Mouse (Mus musculus) liver, embryonic 14 days (tissue): ENCODE measurements around the gene Wdr90. TPM values are rescaled to one million over a fixed set of nuclear protein-coding genes. Genes with fewer than 3 reads are reported as not detected.

ENCODE experiments used
- polyA plus RNA-seq: library from polyadenylated mRNA; depleted of rRNA; stranded (reverse); fragments of >200 nt; gene quantifications from 2 replicates; pipeline ENCODE4 v1.2.3, GENCODE M21; 2012; rRNA removed

Gene Wdr90
- polyA plus RNA-seq, result 15.6 and 18.5 TPM in 2 replicates

GRCm38 (mm10) chr17:25860832-25861703 is at the start of gene Wdr90:
Gene Wdr90 (minus strand): TSS chr17:25861501.

GRCm38 (mm10) chr17:25880196-25880910 is 19.1 kb upstream of the Wdr90 start, which contains the start of gene Wfikkn1:
Gene Wfikkn1 (minus strand): TSS chr17:25880858.

GRCm38 (mm10) chr17:25874721-25875170 is 13.4 kb upstream of the Wdr90 start, which contains the start of gene Mettl26:
Gene Mettl26 (plus strand): TSS chr17:25875074.

GRCm38 (mm10) chr17:25868601-25869191 is 7.4 kb upstream of the Wdr90 start, which contains the start of gene Mcrip2:
Gene Mcrip2 (minus strand): TSS chr17:25868764.

GRCm38 (mm10) chr17:25844396-25844901 is 16.9 kb downstream of the Wdr90 start, which contains the start of gene Rhot2:
Gene Rhot2 (minus strand): TSS chr17:25844851.

GRCm38 (mm10) chr17:25841117-25841880 is 20.0 kb downstream of the Wdr90 start, which contains the start of gene Gm20683:
Gene Gm20683 (minus strand): TSS chr17:25841763.

GRCm38 (mm10) chr17:25837076-25837410 is 24.3 kb downstream of the Wdr90 start, which contains the start of gene Rhbdl1:
Gene Rhbdl1 (minus strand): TSS chr17:25837295.

GRCm38 (mm10) chr17:25833291-25833663 is 28.0 kb downstream of the Wdr90 start, which contains the start of gene Stub1:
Gene Stub1 (minus strand): TSS chr17:25833404.

GRCm38 (mm10) chr17:25828712-25829557 is 32.4 kb downstream of the Wdr90 start, which contains the start of gene Jmjd8:
Gene Jmjd8 (plus strand): TSS chr17:25828867.

GRCm38 (mm10) chr17:25823452-25823851 is 37.8 kb downstream of the Wdr90 start, which contains the start of gene Wdr24:
Gene Wdr24 (plus strand): TSS chr17:25823627.

GRCm38 (mm10) chr17:25808789-25809605 is 52.3 kb downstream of the Wdr90 start, which contains the start of gene Fbxl16:
Gene Fbxl16 (plus strand): TSS chr17:25809085.

GRCm38 (mm10) chr17:25796951-25797369 is 64.3 kb downstream of the Wdr90 start, which contains the start of gene Metrn:
Gene Metrn (minus strand): TSS chr17:25797136.

GRCm38 (mm10) chr17:25795609-25796092 is 65.7 kb downstream of the Wdr90 start, which contains the start of gene AC134908.4:
Gene AC134908.4 (minus strand): TSS chr17:25795659.

Other genes with a start within 250 kb of the Wdr90 start
- gene Gng13, start 144.3 kb downstream of the Wdr90 start, polyA plus RNA-seq, result 0.07 and 0.24 TPM in 2 replicates
- gene Chtf18, start 134.1 kb downstream of the Wdr90 start, polyA plus RNA-seq, result 17.4 and 17.9 TPM in 2 replicates
- 7.9 and 9.7 TPM in 2 replicates for gene Rpusd1, start 133.8 kb downstream of the Wdr90 start, polyA plus RNA-seq
- 0.01 TPM in 1 of 2 replicates, not detected in the other for gene Mslnl, start 125.5 kb downstream of the Wdr90 start, polyA plus RNA-seq
- 0.67 and 1.3 TPM in 2 replicates for gene Msln, start 107.1 kb downstream of the Wdr90 start, polyA plus RNA-seq
- 8.8 and 10.3 TPM in 2 replicates for gene Narfl, start 87.7 kb downstream of the Wdr90 start, polyA plus RNA-seq
- 6.6 and 6.9 TPM in 2 replicates for gene Haghl, start 75.8 kb downstream of the Wdr90 start, polyA plus RNA-seq
- 0.02 TPM in 2 replicates for gene Ccdc78, start 74.9 kb downstream of the Wdr90 start, polyA plus RNA-seq
- gene Fam173a, start 68.6 kb downstream of the Wdr90 start, polyA plus RNA-seq, result 45.1 and 48.5 TPM in 2 replicates
- gene AC134908.4, start 65.8 kb downstream of the Wdr90 start, polyA plus RNA-seq, result 0.27 TPM in 1 of 2 replicates, not detected in the other
- gene Metrn, start 64.4 kb downstream of the Wdr90 start, polyA plus RNA-seq, result 17.5 and 18.6 TPM in 2 replicates
- gene Fbxl16, start 52.4 kb downstream of the Wdr90 start, polyA plus RNA-seq, result 0.05 and 0.07 TPM in 2 replicates
- 12.5 and 14.2 TPM in 2 replicates for gene Wdr24, start 37.9 kb downstream of the Wdr90 start, polyA plus RNA-seq
- gene Jmjd8, start 32.6 kb downstream of the Wdr90 start, polyA plus RNA-seq, result 14.5 and 16.3 TPM in 2 replicates
- gene Stub1, start 28.1 kb downstream of the Wdr90 start, polyA plus RNA-seq, result 80.4 and 87.9 TPM in 2 replicates
- gene Rhbdl1, start 24.2 kb downstream of the Wdr90 start, polyA plus RNA-seq, result 1.1 and 1.3 TPM in 2 replicates
- gene Gm20683, start 19.7 kb downstream of the Wdr90 start, polyA plus RNA-seq, result 2.3 and 3.3 TPM in 2 replicates
- gene Rhot2, start 16.6 kb downstream of the Wdr90 start, polyA plus RNA-seq, result 30.0 and 33.7 TPM in 2 replicates
- 18.4 and 20.6 TPM in 2 replicates for gene Mcrip2, start 7.3 kb upstream of the Wdr90 start, polyA plus RNA-seq
- 41.0 and 42.6 TPM in 2 replicates for gene Mettl26, start 13.6 kb upstream of the Wdr90 start, polyA plus RNA-seq
- 0.49 and 0.51 TPM in 2 replicates for gene Wfikkn1, start 19.4 kb upstream of the Wdr90 start, polyA plus RNA-seq
- 5.4 and 6.5 TPM in 2 replicates for gene Rab40c, start 58.2 kb upstream of the Wdr90 start, polyA plus RNA-seq
- gene Pigq, start 83.4 kb upstream of the Wdr90 start, polyA plus RNA-seq, result 226 and 261 TPM in 2 replicates
- gene Nhlrc4, start 83.5 kb upstream of the Wdr90 start, polyA plus RNA-seq, result 7.0 and 10.4 TPM in 2 replicates
- 0.14 and 0.16 TPM in 2 replicates for gene A930017K11Rik, start 91.1 kb upstream of the Wdr90 start, polyA plus RNA-seq
- gene Capn15, start 124.3 kb upstream of the Wdr90 start, polyA plus RNA-seq, result 6.4 and 7.9 TPM in 2 replicates
- gene Rab11fip3, start 208.1 kb upstream of the Wdr90 start, polyA plus RNA-seq, result 2.2 and 2.3 TPM in 2 replicates
- gene Decr2, start 228.8 kb upstream of the Wdr90 start, polyA plus RNA-seq, result 6.4 and 7.8 TPM in 2 replicates
- 48.3 and 52.3 TPM in 2 replicates for gene Nme4, start 234.1 kb upstream of the Wdr90 start, polyA plus RNA-seq